Mouse (Mus musculus) B cell, adult (primary cell): ENCODE data around the gene Aamp. TPM values are rescaled to one million over a fixed set of nuclear protein-coding genes. Genes with fewer than 3 reads are reported as not detected.

Source experiments
- total RNA-seq: library from RNA; stranded (reverse); gene quantifications from 4 replicates; pipeline ENCODE4 v1.2.4, GENCODE M21; 2023; ENCODE audit not compliant: inconsistent age

Aamp gene
- 110 to 122 TPM (median 111 TPM) in 4 replicates for total RNA-seq

DNA sequence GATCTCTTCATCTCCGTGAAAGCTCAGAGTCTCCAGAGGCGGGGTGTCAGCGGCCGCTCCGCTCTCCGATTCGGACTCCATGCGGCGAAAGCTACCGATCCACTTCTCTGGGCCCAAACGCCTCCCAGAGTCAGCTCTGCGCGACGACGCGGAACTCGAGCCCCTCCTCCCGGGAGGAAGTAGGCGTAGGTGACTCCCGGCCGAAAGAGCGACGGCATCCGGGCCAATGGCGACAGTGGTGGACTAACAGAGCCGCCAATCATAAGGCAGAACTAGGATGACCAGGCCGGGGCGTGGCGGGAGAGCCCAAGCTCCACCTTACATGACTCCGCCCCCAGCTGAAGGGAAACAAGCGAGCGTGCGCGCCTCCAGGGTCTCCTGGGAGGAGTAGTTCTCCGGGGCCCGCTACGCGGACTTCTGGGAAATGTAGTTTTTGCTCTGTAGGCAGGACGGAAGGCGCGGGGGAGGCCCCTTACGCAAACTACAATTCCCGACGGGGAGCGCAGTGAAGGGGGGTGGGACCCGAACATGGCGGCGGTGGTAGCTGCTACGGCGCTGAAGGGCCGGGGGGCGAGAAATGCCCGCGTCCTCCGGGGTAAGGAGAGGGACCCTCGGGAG lies at the start of gene Aamp, which contains the start of gene Pnkd:
Gene Aamp, minus strand, starts transcription at position 196 of the 618 bp plus-strand sequence.
Gene Pnkd, plus strand, starts transcription at position 388 of the 618 bp plus-strand sequence.

DNA sequence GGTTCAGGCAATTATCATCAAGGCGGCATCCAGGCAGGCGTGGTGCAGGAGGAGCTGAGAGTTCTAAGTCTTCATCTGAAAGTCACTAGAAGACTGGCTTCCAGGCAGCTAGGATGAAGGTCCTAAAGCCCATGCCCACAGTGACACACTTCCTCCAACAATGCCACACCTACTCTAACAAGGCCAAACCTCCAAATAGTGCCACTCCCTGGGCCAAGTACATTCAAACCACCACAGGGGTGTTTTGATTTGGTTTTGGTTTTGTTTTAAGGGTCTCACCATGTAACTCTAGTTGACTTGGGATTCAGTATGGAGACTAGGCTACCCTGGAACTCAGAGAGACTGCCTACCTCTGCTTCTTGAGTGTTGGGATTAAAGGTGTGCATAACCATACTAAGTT lies 21.0 kb upstream of the Aamp start, which contains the start of gene Tmbim1:
Gene Tmbim1, minus strand, starts transcription at position 101 of the 400 bp plus-strand sequence.

DNA sequence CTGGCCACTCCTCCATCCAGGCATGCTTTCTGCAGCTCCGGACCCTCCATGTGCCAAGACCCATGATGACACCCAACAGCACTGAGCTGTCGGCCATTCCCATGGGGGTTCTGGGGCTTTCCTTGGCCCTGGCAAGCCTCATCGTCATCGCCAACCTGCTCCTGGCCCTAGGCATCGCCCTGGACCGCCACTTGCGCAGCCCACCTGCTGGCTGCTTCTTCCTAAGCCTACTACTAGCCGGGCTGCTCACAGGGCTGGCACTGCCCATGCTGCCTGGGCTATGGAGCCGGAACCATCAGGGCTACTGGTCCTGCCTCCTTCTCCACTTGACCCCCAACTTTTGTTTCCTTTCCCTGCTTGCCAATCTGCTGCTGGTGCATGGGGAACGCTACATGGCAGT lies 6.0 kb downstream of the Aamp start, which contains the start of gene Gpbar1:
Gene Gpbar1, plus strand, starts transcription at position 13 of the 400 bp plus-strand sequence.

DNA sequence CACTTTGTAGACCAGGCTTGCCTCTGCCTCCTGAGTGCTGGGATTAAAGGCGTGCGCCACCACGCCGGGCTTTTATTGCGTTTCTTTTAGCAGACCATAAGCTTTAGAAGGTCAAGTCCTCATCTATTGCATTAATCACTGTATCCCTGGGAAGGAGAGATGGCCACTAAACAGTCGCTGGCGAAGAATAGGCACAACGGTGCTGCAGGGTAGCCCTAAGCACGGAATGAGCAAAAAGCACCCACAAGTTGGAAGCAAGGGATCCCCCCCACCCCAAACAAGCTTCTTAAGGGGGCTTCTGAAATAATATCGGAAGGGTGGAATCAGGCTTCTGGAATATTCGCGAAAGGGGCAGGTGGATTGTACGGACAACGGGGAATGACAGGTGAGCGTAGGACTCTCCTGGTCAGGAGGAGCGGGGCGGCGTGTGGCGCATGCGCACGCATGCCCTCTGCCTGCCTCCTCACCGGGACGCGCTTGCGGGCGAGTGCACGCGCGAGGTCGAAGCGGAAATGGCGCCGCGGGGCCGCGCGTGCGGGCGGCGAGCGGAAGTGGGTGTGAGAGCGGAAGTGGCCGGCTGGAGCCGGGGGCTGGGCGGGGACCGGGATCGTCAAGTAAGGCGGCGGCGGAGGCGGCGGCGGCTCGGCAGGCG lies 48.5 kb downstream of the Aamp start, which contains the start of gene Arpc2:
Gene Arpc2, plus strand, starts transcription at position 147 of the 652 bp plus-strand sequence.

Other genes with a start within 250 kb of the Aamp start
- 3.8 to 6.9 TPM (median 5.7 TPM) in 4 replicates for gene Tns1, start 160.3 kb downstream of the Aamp start, total RNA-seq
- 0.22 TPM in 1 of 4 replicates, not detected in the others for gene Rufy4, start 159.2 kb downstream of the Aamp start, total RNA-seq
- 0.15 TPM in 1 of 4 replicates, not detected in the others for gene Cxcr2, start 130.7 kb downstream of the Aamp start, total RNA-seq
- not detected in 4 replicates for gene Cxcr1, start 90.1 kb downstream of the Aamp start, total RNA-seq
- 412 to 422 TPM (median 418 TPM) in 4 replicates for gene Arpc2, start 48.7 kb downstream of the Aamp start, total RNA-seq
- 1.2 to 2.0 TPM (median 1.5 TPM) in 4 replicates for gene Gpbar1, start 6.2 kb downstream of the Aamp start, total RNA-seq
- gene Pnkd, start 192 bp upstream of the Aamp start, total RNA-seq = 17.8 to 25.0 TPM (median 21.2 TPM) in 4 replicates
- 3.2 to 4.3 TPM (median 3.7 TPM) in 4 replicates for gene Tmbim1, start 20.9 kb upstream of the Aamp start, total RNA-seq
- not detected in 4 replicates for gene Catip, start 77.4 kb upstream of the Aamp start, total RNA-seq
- 4.9 to 8.1 TPM (median 5.6 TPM) in 4 replicates for gene Slc11a1, start 90.5 kb upstream of the Aamp start, total RNA-seq
- gene Ctdsp1, start 106.8 kb upstream of the Aamp start, total RNA-seq = 105 to 110 TPM (median 108 TPM) in 4 replicates
- gene Vil1, start 124.6 kb upstream of the Aamp start, total RNA-seq = 0.32 to 0.54 TPM in 2 of 4 replicates, not detected in the others
- gene Cnot9, start 221.3 kb upstream of the Aamp start, total RNA-seq = 27.1 to 30.2 TPM (median 28.5 TPM) in 4 replicates